Mouse (Mus musculus): ENCODE measurements around the gene Col5a1.

DNA sequence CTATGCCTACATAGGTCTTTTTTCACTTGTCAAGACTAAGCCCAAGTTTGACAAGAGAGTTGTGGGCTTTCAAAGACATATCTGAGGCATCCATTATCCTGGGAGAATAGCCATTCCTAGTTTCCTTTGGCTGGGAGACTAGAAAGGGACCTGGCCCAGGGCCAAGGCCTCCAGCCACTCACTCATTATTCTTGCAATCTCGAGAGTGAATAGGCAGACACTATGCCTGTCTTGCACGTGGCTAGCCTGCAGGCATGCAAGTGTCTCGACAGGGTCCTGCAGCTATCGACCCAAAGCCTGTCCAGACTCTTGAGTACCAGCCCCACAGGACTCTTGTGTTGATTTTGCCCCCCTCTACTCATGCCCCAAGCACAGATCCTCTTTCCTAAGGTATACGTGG, 71.0 kb downstream of the Col5a1 start:
- TF ChIP-seq NANOG (IDR thresholded peaks at IDR 0.05; ENCODE audit: borderline replicate concordance, low read length) (no peak), CTCF (conservative IDR thresholded peaks at IDR 0.05; ENCODE audit: low read length) (no peak), POU5F1 (IDR thresholded peaks at IDR 0.05; ENCODE audit: borderline replicate concordance, low read length) (no peak)
